Mouse (Mus musculus): ENCODE data around the gene Padi2.

GRCm38 (mm10) chr4:140961467-140962206 is 55.5 kb downstream of the Padi2 start:
- no peak for TF ChIP-seq CTCF (IDR thresholded peaks at IDR 0.05; ENCODE audit: borderline replicate concordance, extremely low read depth, insufficient read depth, insufficient read length)
- no peak for TF ChIP-seq POLR2A (IDR thresholded peaks at IDR 0.05; ENCODE audit: borderline replicate concordance, extremely low read depth, insufficient read depth, insufficient read length, poor library complexity, severe bottlenecking)
